Mouse (Mus musculus): Measurements from ENCODE around the gene Slc35d1. TPM values are rescaled to one million over a fixed set of nuclear protein-coding genes. Genes with fewer than 3 reads are reported as not detected.
A peak's percentile ranks its signal among the peaks of the same experiment; 100 is the strongest.

Gene Slc35d1
- polyA plus RNA-seq, 2 experiments: 4.4 to 5.5 TPM

- Histone ChIP-seq H3K9ac (replicated peaks) (no peak overlapping the region), H3K4me2 (ENCODE audit: low read depth) (no peak overlapping the region), H3K9me3 (ENCODE audit: control insufficient read depth, low read length) (no peaks in the 10 kb centered on the region), H3K4me3 (ENCODE audit: insufficient read depth in 1 of 2, low read depth in 2 of 2, low read length in 2 of 2) (no peak overlapping the region), H3K36me3 (replicated peaks; ENCODE audit: control insufficient read depth, insufficient read depth, low read depth) (peaks cover 74% of the 10 kb centered on the region), H3K4me1 (replicated peaks; ENCODE audit: control insufficient read depth in 2 of 2, insufficient read depth in 2 of 2, low read length in 1 of 2) (no peaks in the 10 kb centered on the region), H3K27me3 (ENCODE audit: control insufficient read depth, insufficient read depth, low read length) (no peaks in the 10 kb centered on the region), H3K27ac (no peak overlapping the region)
- WGBS (ENCODE audit: insufficient replicate concordance): 85% methylated on average over 4 of the region's 4 CpGs
- no peak for DNase-seq (ENCODE audit: low read depth in 3 of 3, low spot score in 3 of 3)
- ATAC-seq (ENCODE audit: insufficient read depth): no peak
- TF ChIP-seq EP300 (IDR thresholded peaks at IDR 0.05; ENCODE audit: low read depth) (no peak), CTCF (IDR thresholded peaks at IDR 0.05; ENCODE audit: low read depth) (no peak)
Observed at GRCm38 (mm10) chr4:103158781-103159180, 56.2 kb downstream of the Slc35d1 start.

GRCm38 (mm10) chr4:103151946-103152345, 63.0 kb downstream of the Slc35d1 start:
- WGBS (ENCODE audit: insufficient replicate concordance): 90% methylated on average over 5 of the region's 5 CpGs
- Histone ChIP-seq H3K36me3 (replicated peaks; ENCODE audit: control insufficient read depth, insufficient read depth, low read depth) (peaks cover 78% of the 10 kb centered on the region), H3K27me3 (ENCODE audit: control insufficient read depth, insufficient read depth, low read length) (no peaks in the 10 kb centered on the region), H3K4me2 (ENCODE audit: low read depth) (no peak overlapping the region), H3K4me3 (ENCODE audit: insufficient read depth in 1 of 2, low read depth in 2 of 2, low read length in 2 of 2) (no peak overlapping the region), H3K9me3 (ENCODE audit: control insufficient read depth, low read length) (no peaks in the 10 kb centered on the region), H3K27ac (no peak overlapping the region), H3K9ac (replicated peaks) (no peak overlapping the region), H3K4me1 (replicated peaks; ENCODE audit: control insufficient read depth in 2 of 2, insufficient read depth in 2 of 2, low read length in 1 of 2) (no peaks in the 10 kb centered on the region)
- no peak for ATAC-seq (ENCODE audit: insufficient read depth)
- no peak for DNase-seq (ENCODE audit: low read depth in 3 of 3, low spot score in 3 of 3)
- TF ChIP-seq CTCF (IDR thresholded peaks at IDR 0.05; ENCODE audit: low read depth) (no peak), EP300 (IDR thresholded peaks at IDR 0.05; ENCODE audit: low read depth) (no peak)

GRCm38 (mm10) chr4:103146339-103146738, 68.6 kb downstream of the Slc35d1 start:
- Histone ChIP-seq H3K9ac (replicated peaks) (no peak overlapping the region), H3K4me3 (ENCODE audit: insufficient read depth in 1 of 2, low read depth in 2 of 2, low read length in 2 of 2) (no peak overlapping the region), H3K27me3 (ENCODE audit: control insufficient read depth, insufficient read depth, low read length) (no peaks in the 10 kb centered on the region), H3K9me3 (ENCODE audit: control insufficient read depth, low read length) (no peaks in the 10 kb centered on the region), H3K4me2 (ENCODE audit: low read depth) (no peak overlapping the region), H3K4me1 (replicated peaks; ENCODE audit: control insufficient read depth in 2 of 2, insufficient read depth in 2 of 2, low read length in 1 of 2) (no peaks in the 10 kb centered on the region), H3K36me3 (replicated peaks; ENCODE audit: control insufficient read depth, insufficient read depth, low read depth) (peaks cover 81% of the 10 kb centered on the region), H3K27ac (no peak overlapping the region)
- ATAC-seq (ENCODE audit: insufficient read depth) (peak; percentile 41; the same call in 1 of the 2 replicates), DNase-seq (ENCODE audit: low read depth in 3 of 3, low spot score in 3 of 3) (peak; percentile 22 to 37 (median 24))
- 49% methylated on average over 5 of the region's 5 CpGs for WGBS (ENCODE audit: insufficient replicate concordance)
- no peak for TF ChIP-seq EP300 (IDR thresholded peaks at IDR 0.05; ENCODE audit: low read depth)
- TF ChIP-seq CTCF (IDR thresholded peaks at IDR 0.05; ENCODE audit: low read depth): peak; percentile 85

GRCm38 (mm10) chr4:103136946-103137345, 78.0 kb downstream of the Slc35d1 start:
- Histone ChIP-seq H3K9ac (replicated peaks) (no peak overlapping the region), H3K27me3 (ENCODE audit: control insufficient read depth, insufficient read depth, low read length) (no peaks in the 10 kb centered on the region), H3K4me1 (replicated peaks; ENCODE audit: control insufficient read depth in 2 of 2, insufficient read depth in 2 of 2, low read length in 1 of 2) (no peaks in the 10 kb centered on the region), H3K27ac (no peak overlapping the region), H3K4me3 (ENCODE audit: insufficient read depth in 1 of 2, low read depth in 2 of 2, low read length in 2 of 2) (no peak overlapping the region), H3K4me2 (ENCODE audit: low read depth) (no peak overlapping the region), H3K9me3 (ENCODE audit: control insufficient read depth, low read length) (no peaks in the 10 kb centered on the region), H3K36me3 (replicated peaks; ENCODE audit: control insufficient read depth, insufficient read depth, low read depth) (peaks cover 50% of the 10 kb centered on the region)
- ATAC-seq (ENCODE audit: insufficient read depth): no peak
- DNase-seq (ENCODE audit: low read depth in 3 of 3, low spot score in 3 of 3): no peak
- TF ChIP-seq EP300 (IDR thresholded peaks at IDR 0.05; ENCODE audit: low read depth): no peak
- no peak for TF ChIP-seq CTCF (IDR thresholded peaks at IDR 0.05; ENCODE audit: low read depth)
- WGBS (ENCODE audit: insufficient replicate concordance): 18% methylated on average over 1 of the region's 1 CpGs

- 77% methylated on average over 4 of the region's 4 CpGs for WGBS (ENCODE audit: insufficient replicate concordance)
- H3K27ac ChIP-seq: no peak overlapping the region
- ATAC-seq (ENCODE audit: insufficient read depth) (peak; percentile 16; the same call in 1 of the 2 replicates), DNase-seq (ENCODE audit: low read depth in 3 of 3, low spot score in 3 of 3) (no peak)
- TF ChIP-seq EP300 (IDR thresholded peaks at IDR 0.05; ENCODE audit: low read depth): no peak
- TF ChIP-seq CTCF (IDR thresholded peaks at IDR 0.05; ENCODE audit: low read depth): no peak
- H3K4me1 ChIP-seq (replicated peaks; ENCODE audit: control insufficient read depth in 2 of 2, insufficient read depth in 2 of 2, low read length in 1 of 2): peaks cover 3 to 10% of the 10 kb centered on the region in 2 experiments
- no peaks in the 10 kb centered on the region for H3K27me3 ChIP-seq (ENCODE audit: control insufficient read depth, insufficient read depth, low read length)
- no peaks in the 10 kb centered on the region for H3K9me3 ChIP-seq (ENCODE audit: control insufficient read depth, low read length)
- H3K4me2 ChIP-seq (ENCODE audit: low read depth): no peak overlapping the region
- no peak overlapping the region for H3K4me3 ChIP-seq (ENCODE audit: insufficient read depth in 1 of 2, low read depth in 2 of 2, low read length in 2 of 2)
- no peak overlapping the region for H3K9ac ChIP-seq (replicated peaks)
- peaks cover 10% of the 10 kb centered on the region for H3K36me3 ChIP-seq (replicated peaks; ENCODE audit: control insufficient read depth, insufficient read depth, low read depth)
Observed at GRCm38 (mm10) chr4:103126533-103126932, 88.4 kb downstream of the Slc35d1 start.

Data from liver, embryonic 14.5 days (tissue).